Mouse (Mus musculus) T-cell, adult 2 months (primary cell): ENCODE measurements around the gene 4933415F23Rik.
"Not testable (repeated sequence)": the region's sequence is repeated elsewhere in the genome, so short reads cannot be mapped to it uniquely, and the experiment has no call there.

ENCODE experiments used
- DNase-seq: peaks from one replicate; pipeline ENCODE4 v3.0.0; 2022; ENCODE audit warnings: low spot score

Gene 4933415F23Rik

GRCm38 (mm10) chr1:23102021-23102420 lies at the start of gene 4933415F23Rik:
4933415F23Rik (minus strand) TSS chr1:23102253.
- no peak for DNase-seq

GRCm38 (mm10) chr1:23151722-23152121 lies 49.7 kb upstream of the 4933415F23Rik start:
- DNase-seq = no peak

- no peak for DNase-seq
Observed at GRCm38 (mm10) chr1:23146198-23146873, 44.3 kb upstream of the 4933415F23Rik start.

- DNase-seq = no peak
Observed at GRCm38 (mm10) chr1:23141121-23141811, 39.2 kb upstream of the 4933415F23Rik start.

- not testable (repeated sequence) for DNase-seq
Observed at GRCm38 (mm10) chr1:23140530-23140929, 38.5 kb upstream of the 4933415F23Rik start.

- no peak for DNase-seq
Observed at GRCm38 (mm10) chr1:23120901-23121300, 18.8 kb upstream of the 4933415F23Rik start.

GRCm38 (mm10) chr1:23119406-23119805 lies 17.4 kb upstream of the 4933415F23Rik start:
- DNase-seq = no peak

- no peak for DNase-seq
Observed at GRCm38 (mm10) chr1:23117423-23117822, 15.4 kb upstream of the 4933415F23Rik start.

- DNase-seq = no peak
Observed at GRCm38 (mm10) chr1:23109191-23109590, 7.1 kb upstream of the 4933415F23Rik start.

- DNase-seq = no peak
Observed at GRCm38 (mm10) chr1:23102881-23103280, 828 bp upstream of the 4933415F23Rik start.

- DNase-seq = no peak
Observed at GRCm38 (mm10) chr1:23099791-23100190, 2.3 kb downstream of the 4933415F23Rik start.

- DNase-seq = no peak
Observed at GRCm38 (mm10) chr1:23098451-23098850, 3.6 kb downstream of the 4933415F23Rik start.

GRCm38 (mm10) chr1:23097996-23098395 lies 4.1 kb downstream of the 4933415F23Rik start:
- DNase-seq = no peak

- DNase-seq = no peak
Observed at GRCm38 (mm10) chr1:23067715-23068114, 34.3 kb downstream of the 4933415F23Rik start.

- no peak for DNase-seq
Observed at GRCm38 (mm10) chr1:23064717-23065475, 37.2 kb downstream of the 4933415F23Rik start.

- DNase-seq = no peak
Observed at GRCm38 (mm10) chr1:23063946-23064345, 38.1 kb downstream of the 4933415F23Rik start.

GRCm38 (mm10) chr1:23061614-23062373 lies 40.3 kb downstream of the 4933415F23Rik start:
- no peak for DNase-seq

GRCm38 (mm10) chr1:23060056-23060455 lies 42.0 kb downstream of the 4933415F23Rik start:
- no peak for DNase-seq
